Mouse (Mus musculus) myocyte (in vitro differentiated cells): ENCODE data around the gene Tnrc18.

ENCODE experiments used
- CEBPB ChIP-seq: IDR thresholded peaks from 2 replicates; pipeline ENCODE4 v1.6.1; 2011; ENCODE audit warnings: mild to moderate bottlenecking, moderate library complexity; ENCODE audit not compliant: poor library complexity, insufficient read depth, severe bottlenecking
- E2F4 ChIP-seq: IDR thresholded peaks from one replicate; pipeline ENCODE4 v1.6.1; 2011; ENCODE audit warnings: mild to moderate bottlenecking, control low read depth, moderate library complexity; ENCODE audit not compliant: insufficient read depth
- MAX ChIP-seq: IDR thresholded peaks from one replicate; pipeline ENCODE4 v1.6.1; 2011; ENCODE audit warnings: low read depth, mild to moderate bottlenecking, control low read depth
- MYOD1 ChIP-seq, 3 experiments: IDR thresholded peaks; one replicate each; pipeline ENCODE4 v1.6.1; 2011; ENCODE audit warnings: control low read depth in 2 of 3, low read depth in 2 of 3, mild to moderate bottlenecking in 2 of 3, moderate library complexity in 1 of 3; ENCODE audit not compliant: insufficient read length in 2 of 3, control insufficient read depth in 1 of 3
- MYOG ChIP-seq, 3 experiments: IDR thresholded peaks; one replicate each; pipeline ENCODE4 v1.6.1; 2011; ENCODE audit warnings: control low read depth in 2 of 3, low read depth in 2 of 3, mild to moderate bottlenecking in 2 of 3; ENCODE audit not compliant: insufficient read length in 2 of 3, control insufficient read depth in 1 of 3, insufficient read depth in 1 of 3
- POLR2A ChIP-seq: IDR thresholded peaks from one replicate; pipeline ENCODE4 v1.6.1; 2011; ENCODE audit warnings: low read depth, mild to moderate bottlenecking, control low read depth, moderate library complexity; ENCODE audit not compliant: insufficient read length
- POLR2AphosphoS2 ChIP-seq: IDR thresholded peaks from one replicate; pipeline ENCODE4 v1.6.1; 2011; ENCODE audit warnings: low read depth, control low read depth; ENCODE audit not compliant: insufficient read length
- REST ChIP-seq: IDR thresholded peaks from one replicate; pipeline ENCODE4 v1.6.1; 2011; ENCODE audit warnings: mild to moderate bottlenecking, control low read depth, moderate library complexity; ENCODE audit not compliant: insufficient read depth, insufficient read length
- SRF ChIP-seq: IDR thresholded peaks from one replicate; pipeline ENCODE4 v1.6.1; 2011; ENCODE audit warnings: low read depth; ENCODE audit not compliant: control insufficient read depth, insufficient read length
- TCF12 ChIP-seq: IDR thresholded peaks from one replicate; pipeline ENCODE4 v1.6.1; 2011; ENCODE audit warnings: mild to moderate bottlenecking, control low read depth; ENCODE audit not compliant: poor library complexity, insufficient read depth, severe bottlenecking
- USF1 ChIP-seq: IDR thresholded peaks from one replicate; pipeline ENCODE4 v1.6.1; 2011; ENCODE audit warnings: low read depth, mild to moderate bottlenecking, control low read depth, moderate library complexity

- TF ChIP-seq MYOG (IDR thresholded peaks at IDR 0.05; ENCODE audit: control insufficient read depth in 1 of 3, insufficient read depth in 1 of 3, insufficient read length in 2 of 3, low read depth in 2 of 3) (no peak), POLR2AphosphoS2 (no peak), MAX (no peak), POLR2A (no peak), E2F4 (no peak), REST (no peak), USF1 (no peak), TCF12 (no peak), CEBPB (no peak), SRF (no peak), MYOD1 (IDR thresholded peaks at IDR 0.05; ENCODE audit: control insufficient read depth in 1 of 3, insufficient read length in 2 of 3, low read depth in 2 of 3) (no peak)
Observed at GRCm38 (mm10) chr5:142833646-142834438, 16.4 kb upstream of the Tnrc18 start.
